Mouse (Mus musculus): ENCODE measurements around the gene Nrxn2. TPM values are rescaled to one million over a fixed set of nuclear protein-coding genes. Genes with fewer than 3 reads are reported as not detected.

Nrxn2 gene
- polyA plus RNA-seq, 1 experiment from 2014 or later, result 1.6 TPM

GRCm38 (mm10) chr19:6462841-6463240 is 44.3 kb downstream of the Nrxn2 start:
- Histone ChIP-seq H3K4me1 (replicated peaks; ENCODE audit: control insufficient read depth, insufficient read depth, low read length) (no peaks in the 10 kb centered on the region), H3K4me2 (no peak overlapping the region), H3K9me3 (ENCODE audit: control insufficient read depth, low read length) (no peaks in the 10 kb centered on the region), H3K27ac (ENCODE audit: low read depth, low read length) (no peak overlapping the region), H3K27me3 (replicated peaks; ENCODE audit: control insufficient read depth, insufficient read depth, low read length) (no peaks in the 10 kb centered on the region; the same call in 1 of the 2 replicates), H3K36me3 (ENCODE audit: control insufficient read depth, insufficient read depth, low read length) (no peaks in the 10 kb centered on the region), H3K9ac (ENCODE audit: low read depth, low read length) (no peak overlapping the region), H3K4me3 (ENCODE audit: low read depth, low read length) (no peak overlapping the region)
- ATAC-seq (replicated peaks; ENCODE audit: low FRiP score) (no peak), DNase-seq (ENCODE audit: low spot score) (no peak)
- 52% methylated on average over 6 of the region's 6 CpGs for WGBS

- no peak for ATAC-seq (replicated peaks; ENCODE audit: low FRiP score)
- Histone ChIP-seq H3K4me2 (no peak overlapping the region), H3K4me1 (replicated peaks; ENCODE audit: control insufficient read depth, insufficient read depth, low read length) (no peaks in the 10 kb centered on the region; the same call in 1 of the 2 replicates), H3K9ac (ENCODE audit: low read depth, low read length) (no peak overlapping the region), H3K36me3 (ENCODE audit: control insufficient read depth, insufficient read depth, low read length) (no peaks in the 10 kb centered on the region), H3K27ac (ENCODE audit: low read depth, low read length) (no peak overlapping the region), H3K27me3 (replicated peaks; ENCODE audit: control insufficient read depth, insufficient read depth, low read length) (no peaks in the 10 kb centered on the region; the same call in 1 of the 2 replicates), H3K4me3 (ENCODE audit: low read depth, low read length) (no peak overlapping the region), H3K9me3 (ENCODE audit: control insufficient read depth, low read length) (no peaks in the 10 kb centered on the region)
- DNase-seq (ENCODE audit: low spot score), result no peak
- WGBS, result 57% methylated on average over 10 of the region's 10 CpGs
These were observed 46.0 kb downstream of the Nrxn2 start for GRCm38 (mm10) chr19:6464306-6465071.

GRCm38 (mm10) chr19:6465090-6465489 is 46.6 kb downstream of the Nrxn2 start:
- 60% methylated on average over 5 of the region's 5 CpGs for WGBS
- Histone ChIP-seq H3K9me3 (ENCODE audit: control insufficient read depth, low read length) (no peaks in the 10 kb centered on the region), H3K36me3 (ENCODE audit: control insufficient read depth, insufficient read depth, low read length) (no peaks in the 10 kb centered on the region), H3K4me2 (no peak overlapping the region), H3K4me1 (replicated peaks; ENCODE audit: control insufficient read depth, insufficient read depth, low read length) (no peaks in the 10 kb centered on the region; the same call in 1 of the 2 replicates), H3K9ac (ENCODE audit: low read depth, low read length) (no peak overlapping the region), H3K4me3 (ENCODE audit: low read depth, low read length) (no peak overlapping the region), H3K27ac (ENCODE audit: low read depth, low read length) (no peak overlapping the region), H3K27me3 (replicated peaks; ENCODE audit: control insufficient read depth, insufficient read depth, low read length) (peaks cover 2% of the 10 kb centered on the region)
- ATAC-seq (replicated peaks; ENCODE audit: low FRiP score) (no peak), DNase-seq (ENCODE audit: low spot score) (no peak)

- Histone ChIP-seq H3K27ac (ENCODE audit: low read depth, low read length) (no peak overlapping the region), H3K9me3 (ENCODE audit: control insufficient read depth, low read length) (no peaks in the 10 kb centered on the region), H3K36me3 (ENCODE audit: control insufficient read depth, insufficient read depth, low read length) (no peaks in the 10 kb centered on the region), H3K4me1 (replicated peaks; ENCODE audit: control insufficient read depth, insufficient read depth, low read length) (no peaks in the 10 kb centered on the region; the same call in 1 of the 2 replicates), H3K4me3 (ENCODE audit: low read depth, low read length) (no peak overlapping the region), H3K9ac (ENCODE audit: low read depth, low read length) (no peak overlapping the region), H3K27me3 (replicated peaks; ENCODE audit: control insufficient read depth, insufficient read depth, low read length) (peaks cover 2% of the 10 kb centered on the region), H3K4me2 (no peak overlapping the region)
- ATAC-seq (replicated peaks; ENCODE audit: low FRiP score) (no peak), DNase-seq (ENCODE audit: low spot score) (no peak)
- WGBS, result 77% methylated on average over 3 of the region's 3 CpGs
These were observed 48.4 kb downstream of the Nrxn2 start for GRCm38 (mm10) chr19:6466945-6467344.

- 77% methylated on average over 15 of the region's 15 CpGs for WGBS
- Histone ChIP-seq H3K9me3 (ENCODE audit: control insufficient read depth, low read length) (no peaks in the 10 kb centered on the region), H3K36me3 (ENCODE audit: control insufficient read depth, insufficient read depth, low read length) (no peaks in the 10 kb centered on the region), H3K4me3 (ENCODE audit: low read depth, low read length) (no peak overlapping the region), H3K4me1 (replicated peaks; ENCODE audit: control insufficient read depth, insufficient read depth, low read length) (no peaks in the 10 kb centered on the region; the same call in 1 of the 2 replicates), H3K27ac (ENCODE audit: low read depth, low read length) (no peak overlapping the region), H3K4me2 (no peak overlapping the region), H3K9ac (ENCODE audit: low read depth, low read length) (no peak overlapping the region), H3K27me3 (replicated peaks; ENCODE audit: control insufficient read depth, insufficient read depth, low read length) (peaks cover 2% of the 10 kb centered on the region)
- DNase-seq (ENCODE audit: low spot score) (no peak), ATAC-seq (replicated peaks; ENCODE audit: low FRiP score) (no peak)
These were observed 48.9 kb downstream of the Nrxn2 start for GRCm38 (mm10) chr19:6467374-6467979.

GRCm38 (mm10) chr19:6471630-6472029 is 53.1 kb downstream of the Nrxn2 start:
- Histone ChIP-seq H3K9me3 (ENCODE audit: control insufficient read depth, low read length) (no peaks in the 10 kb centered on the region), H3K9ac (ENCODE audit: low read depth, low read length) (no peak overlapping the region), H3K27me3 (replicated peaks; ENCODE audit: control insufficient read depth, insufficient read depth, low read length) (peaks cover 2% of the 10 kb centered on the region; the same call in 1 of the 2 replicates), H3K36me3 (ENCODE audit: control insufficient read depth, insufficient read depth, low read length) (no peaks in the 10 kb centered on the region), H3K4me1 (replicated peaks; ENCODE audit: control insufficient read depth, insufficient read depth, low read length) (no peaks in the 10 kb centered on the region; the same call in 1 of the 2 replicates), H3K4me2 (no peak overlapping the region), H3K4me3 (ENCODE audit: low read depth, low read length) (no peak overlapping the region), H3K27ac (ENCODE audit: low read depth, low read length) (no peak overlapping the region)
- no peak for ATAC-seq (replicated peaks; ENCODE audit: low FRiP score)
- WGBS, result 45% methylated on average over 5 of the region's 5 CpGs
- no peak for DNase-seq (ENCODE audit: low spot score)

GRCm38 (mm10) chr19:6472821-6473220 is 54.3 kb downstream of the Nrxn2 start:
- ATAC-seq (replicated peaks; ENCODE audit: low FRiP score), result no peak
- H3K4me2 ChIP-seq, result no peak overlapping the region
- H3K27ac ChIP-seq (ENCODE audit: low read depth, low read length), result no peak overlapping the region
- H3K27me3 ChIP-seq (replicated peaks; ENCODE audit: control insufficient read depth, insufficient read depth, low read length), result peaks cover 2% of the 10 kb centered on the region; the same call in 1 of the 2 replicates
- H3K9ac ChIP-seq (ENCODE audit: low read depth, low read length), result no peak overlapping the region
- no peaks in the 10 kb centered on the region for H3K36me3 ChIP-seq (ENCODE audit: control insufficient read depth, insufficient read depth, low read length)
- no peak for DNase-seq (ENCODE audit: low spot score)
- no peak overlapping the region for H3K4me3 ChIP-seq (ENCODE audit: low read depth, low read length)
- no peaks in the 10 kb centered on the region for H3K9me3 ChIP-seq (ENCODE audit: control insufficient read depth, low read length)
- H3K4me1 ChIP-seq (replicated peaks; ENCODE audit: control insufficient read depth, insufficient read depth, low read length), result no peaks in the 10 kb centered on the region; the same call in 1 of the 2 replicates
- WGBS, result 65% methylated on average over 9 of the region's 9 CpGs

- H3K4me1 ChIP-seq (replicated peaks; ENCODE audit: control insufficient read depth, insufficient read depth, low read length), result no peaks in the 10 kb centered on the region; the same call in 1 of the 2 replicates
- no peak for DNase-seq (ENCODE audit: low spot score)
- no peak overlapping the region for H3K27ac ChIP-seq (ENCODE audit: low read depth, low read length)
- ATAC-seq (replicated peaks; ENCODE audit: low FRiP score), result no peak
- no peak overlapping the region for H3K9ac ChIP-seq (ENCODE audit: low read depth, low read length)
- WGBS, result 45% methylated on average over 15 of the region's 15 CpGs
- H3K27me3 ChIP-seq (replicated peaks; ENCODE audit: control insufficient read depth, insufficient read depth, low read length), result peaks cover 2% of the 10 kb centered on the region; the same call in 1 of the 2 replicates
- no peak overlapping the region for H3K4me3 ChIP-seq (ENCODE audit: low read depth, low read length)
- no peak overlapping the region for H3K4me2 ChIP-seq
- H3K36me3 ChIP-seq (ENCODE audit: control insufficient read depth, insufficient read depth, low read length), result no peaks in the 10 kb centered on the region
- H3K9me3 ChIP-seq (ENCODE audit: control insufficient read depth, low read length), result no peaks in the 10 kb centered on the region
These were observed 56.2 kb downstream of the Nrxn2 start for GRCm38 (mm10) chr19:6474706-6475105.
